Mouse (Mus musculus) gastrocnemius, postnatal 25 days (tissue): ENCODE data around the gene Pmel. TPM values are rescaled to one million over a fixed set of nuclear protein-coding genes. Genes with fewer than 3 reads are reported as not detected.
"Not testable (repeated sequence)": the region's sequence is repeated elsewhere in the genome, so short reads cannot be mapped to it uniquely, and the experiment has no call there.

Experiments used
- DNase-seq: peaks from one replicate; pipeline ENCODE4 v3.0.0; 2022
- total RNA-seq, 2 experiments: library from RNA; stranded (reverse); gene quantifications; 1 replicate in 1 of 2; 2 replicates in 1 of 2; pipeline ENCODE4 v1.2.3; 2021

Pmel gene
- total RNA-seq, 2 experiments from 2014 or later, result 0.41 to 0.70 TPM

GRCm38 (mm10) chr10:128702328-128703007 lies 1.5 kb upstream of the Pmel start:
- no peak for DNase-seq

GRCm38 (mm10) chr10:128704491-128705316 lies 709 bp downstream of the Pmel start, which contains the start of gene Cdk2:
Gene Cdk2, minus strand, starts transcription at chr10:128705031.
- peak; percentile 94 for DNase-seq

- DNase-seq, result no peak
Observed at GRCm38 (mm10) chr10:128705317-128705693, 1.3 kb downstream of the Pmel start.

- DNase-seq, result not testable (repeated sequence)
Observed at GRCm38 (mm10) chr10:128711318-128711717, 7.3 kb downstream of the Pmel start.

GRCm38 (mm10) chr10:128715559-128716537 lies 11.9 kb downstream of the Pmel start:
- no peak for DNase-seq

- not testable (repeated sequence) for DNase-seq
Observed at GRCm38 (mm10) chr10:128725466-128725865, 21.5 kb downstream of the Pmel start.

GRCm38 (mm10) chr10:128728059-128728458 lies 24.1 kb downstream of the Pmel start:
- no peak for DNase-seq

GRCm38 (mm10) chr10:128731002-128731433 lies 27.0 kb downstream of the Pmel start:
- peak; percentile 30 for DNase-seq

- DNase-seq, result no peak
Observed at GRCm38 (mm10) chr10:128731992-128732391, 28.0 kb downstream of the Pmel start.

GRCm38 (mm10) chr10:128737435-128737834 lies 33.4 kb downstream of the Pmel start:
- DNase-seq, result no peak

- no peak for DNase-seq
Observed at GRCm38 (mm10) chr10:128740296-128740695, 36.3 kb downstream of the Pmel start.

GRCm38 (mm10) chr10:128742616-128743015 lies 38.6 kb downstream of the Pmel start:
- DNase-seq, result no peak

- DNase-seq, result no peak
Observed at GRCm38 (mm10) chr10:128743235-128743634, 39.2 kb downstream of the Pmel start.

GRCm38 (mm10) chr10:128743791-128744191 lies 39.8 kb downstream of the Pmel start:
- peak; percentile 71 for DNase-seq

GRCm38 (mm10) chr10:128744211-128744610 lies 40.2 kb downstream of the Pmel start:
- no peak for DNase-seq

GRCm38 (mm10) chr10:128744680-128745601 lies 40.9 kb downstream of the Pmel start, which contains the start of gene Dgka:
Gene Dgka, minus strand, starts transcription at chr10:128744855.
- peak; percentile 25 for DNase-seq

- DNase-seq, result peak; percentile 34
Observed at GRCm38 (mm10) chr10:128745946-128746613, 42.1 kb downstream of the Pmel start.

- DNase-seq, result no peak
Observed at GRCm38 (mm10) chr10:128746972-128747645, 43.1 kb downstream of the Pmel start.

GRCm38 (mm10) chr10:128747646-128748251 lies 43.8 kb downstream of the Pmel start, which contains the start of gene Pym1:
Gene Pym1, plus strand, starts transcription at chr10:128747889.
- DNase-seq, result peak; percentile 81
